Mouse (Mus musculus): ENCODE measurements at regions not wholly inside any gene's neighbourhood (a gene's known extent, or its start where the extent isn't known, plus 50 kb on each side); places are given as distances from the start of the nearest gene placed in this dataset.

GRCm38 (mm10) chr12:104560934-104561565, 87.9 kb upstream of the Gsc start:
- DNase-seq (ENCODE audit: low read depth), result no peak

GRCm38 (mm10) chr12:104557761-104558160, 84.6 kb upstream of the Gsc start:
- DNase-seq (ENCODE audit: low read depth), result peak; percentile 36
- TF ChIP-seq POLR2A (IDR thresholded peaks at IDR 0.05; ENCODE audit: borderline replicate concordance, extremely low read depth, insufficient read depth, insufficient read length, poor library complexity, severe bottlenecking) (no peak), CTCF (IDR thresholded peaks at IDR 0.05; ENCODE audit: borderline replicate concordance, extremely low read depth, insufficient read depth, insufficient read length) (no peak)

More at GRCm38 (mm10) chr12:104560934-104561565, 87.9 kb upstream of the Gsc start:
- no peak for TF ChIP-seq CTCF (IDR thresholded peaks at IDR 0.05; ENCODE audit: borderline replicate concordance, extremely low read depth, insufficient read depth, insufficient read length)
- TF ChIP-seq POLR2A (IDR thresholded peaks at IDR 0.05; ENCODE audit: borderline replicate concordance, extremely low read depth, insufficient read depth, insufficient read length, poor library complexity, severe bottlenecking), result no peak

GRCm38 (mm10) chr12:104557307-104557706, 84.2 kb upstream of the Gsc start:
- no peak for DNase-seq (ENCODE audit: low read depth)
- no peak for TF ChIP-seq CTCF (IDR thresholded peaks at IDR 0.05; ENCODE audit: borderline replicate concordance, extremely low read depth, insufficient read depth, insufficient read length)
- no peak for TF ChIP-seq POLR2A (IDR thresholded peaks at IDR 0.05; ENCODE audit: borderline replicate concordance, extremely low read depth, insufficient read depth, insufficient read length, poor library complexity, severe bottlenecking)

GRCm38 (mm10) chr12:104548586-104548985, 75.5 kb upstream of the Gsc start:
- TF ChIP-seq POLR2A (IDR thresholded peaks at IDR 0.05; ENCODE audit: borderline replicate concordance, extremely low read depth, insufficient read depth, insufficient read length, poor library complexity, severe bottlenecking), result no peak
- no peak for TF ChIP-seq CTCF (IDR thresholded peaks at IDR 0.05; ENCODE audit: borderline replicate concordance, extremely low read depth, insufficient read depth, insufficient read length)
- DNase-seq (ENCODE audit: low read depth), result no peak

- TF ChIP-seq CTCF (IDR thresholded peaks at IDR 0.05; ENCODE audit: borderline replicate concordance, extremely low read depth, insufficient read depth, insufficient read length) (no peak), POLR2A (IDR thresholded peaks at IDR 0.05; ENCODE audit: borderline replicate concordance, extremely low read depth, insufficient read depth, insufficient read length, poor library complexity, severe bottlenecking) (no peak)
- DNase-seq (ENCODE audit: low read depth), result no peak
Observed at GRCm38 (mm10) chr12:104547561-104547960, 74.4 kb upstream of the Gsc start.

- TF ChIP-seq POLR2A (IDR thresholded peaks at IDR 0.05; ENCODE audit: borderline replicate concordance, extremely low read depth, insufficient read depth, insufficient read length, poor library complexity, severe bottlenecking), result no peak
- TF ChIP-seq CTCF (IDR thresholded peaks at IDR 0.05; ENCODE audit: borderline replicate concordance, extremely low read depth, insufficient read depth, insufficient read length), result no peak
- DNase-seq (ENCODE audit: low read depth), result no peak
Observed at GRCm38 (mm10) chr12:104545993-104546769, 73.1 kb upstream of the Gsc start.

GRCm38 (mm10) chr12:104539911-104540310, 66.8 kb upstream of the Gsc start:
- no peak for DNase-seq (ENCODE audit: low read depth)
- TF ChIP-seq POLR2A (IDR thresholded peaks at IDR 0.05; ENCODE audit: borderline replicate concordance, extremely low read depth, insufficient read depth, insufficient read length, poor library complexity, severe bottlenecking) (no peak), CTCF (IDR thresholded peaks at IDR 0.05; ENCODE audit: borderline replicate concordance, extremely low read depth, insufficient read depth, insufficient read length) (no peak)

GRCm38 (mm10) chr12:104538436-104538835, 65.3 kb upstream of the Gsc start:
- DNase-seq (ENCODE audit: low read depth), result no peak
- TF ChIP-seq POLR2A (IDR thresholded peaks at IDR 0.05; ENCODE audit: borderline replicate concordance, extremely low read depth, insufficient read depth, insufficient read length, poor library complexity, severe bottlenecking), result no peak
- TF ChIP-seq CTCF (IDR thresholded peaks at IDR 0.05; ENCODE audit: borderline replicate concordance, extremely low read depth, insufficient read depth, insufficient read length), result no peak

GRCm38 (mm10) chr12:104531512-104532447, 58.6 kb upstream of the Gsc start:
- DNase-seq (ENCODE audit: low read depth), result no peak
- no peak for TF ChIP-seq CTCF (IDR thresholded peaks at IDR 0.05; ENCODE audit: borderline replicate concordance, extremely low read depth, insufficient read depth, insufficient read length)
- no peak for TF ChIP-seq POLR2A (IDR thresholded peaks at IDR 0.05; ENCODE audit: borderline replicate concordance, extremely low read depth, insufficient read depth, insufficient read length, poor library complexity, severe bottlenecking)

- no peak for DNase-seq (ENCODE audit: low read depth)
- no peak for TF ChIP-seq CTCF (IDR thresholded peaks at IDR 0.05; ENCODE audit: borderline replicate concordance, extremely low read depth, insufficient read depth, insufficient read length)
- TF ChIP-seq POLR2A (IDR thresholded peaks at IDR 0.05; ENCODE audit: borderline replicate concordance, extremely low read depth, insufficient read depth, insufficient read length, poor library complexity, severe bottlenecking), result no peak
Observed at GRCm38 (mm10) chr12:104530586-104530985, 57.5 kb upstream of the Gsc start.

Data from brain, embryonic 14.5 days (tissue).